Mouse (Mus musculus) MN1 (cell line): ENCODE data around the gene Olig1.

Source experiments
- DNase-seq: peaks from one replicate; pipeline ENCODE4 v3.0.0-alpha.2; 2016; ENCODE audit warnings: low spot score

Gene Olig1

DNA sequence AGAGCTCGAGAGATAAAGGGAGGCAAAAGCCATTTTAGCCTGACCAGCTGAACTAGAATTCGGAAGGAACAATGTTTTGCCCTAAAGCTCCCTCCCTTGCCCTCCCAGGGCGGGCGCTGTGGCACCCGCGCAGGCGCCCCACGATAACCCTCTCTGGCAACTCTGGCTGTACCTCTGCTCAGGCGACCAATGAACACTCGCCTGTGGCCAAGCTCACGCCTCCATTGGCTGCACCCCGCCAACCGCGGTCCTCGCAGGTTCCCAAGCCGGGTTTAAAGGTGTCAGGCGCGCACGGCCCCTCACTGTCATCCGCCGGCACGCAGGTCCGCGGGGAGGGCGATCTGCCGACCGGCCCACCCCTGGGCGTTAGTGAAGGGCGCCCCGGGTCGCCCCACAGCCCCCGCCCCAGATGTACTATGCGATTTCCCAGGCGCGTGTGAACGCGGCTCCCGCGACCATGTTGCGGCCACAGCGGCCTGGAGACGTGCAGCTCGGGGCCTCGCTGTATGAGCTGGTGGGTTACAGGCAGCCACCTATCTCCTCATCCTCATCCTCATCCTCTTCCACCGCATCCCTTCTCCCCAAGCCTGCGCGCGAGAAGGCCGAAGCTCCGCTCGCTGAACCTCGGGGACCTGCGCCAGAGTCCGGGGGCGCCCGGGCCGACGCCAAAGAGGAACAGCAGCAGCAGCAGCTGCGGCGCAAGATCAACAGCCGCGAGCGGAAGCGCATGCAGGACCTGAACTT lies at the start of gene Olig1:
TSS of gene Olig1 (plus strand) at position 305 of the 744 bp plus-strand sequence.
- no peak for DNase-seq

DNA sequence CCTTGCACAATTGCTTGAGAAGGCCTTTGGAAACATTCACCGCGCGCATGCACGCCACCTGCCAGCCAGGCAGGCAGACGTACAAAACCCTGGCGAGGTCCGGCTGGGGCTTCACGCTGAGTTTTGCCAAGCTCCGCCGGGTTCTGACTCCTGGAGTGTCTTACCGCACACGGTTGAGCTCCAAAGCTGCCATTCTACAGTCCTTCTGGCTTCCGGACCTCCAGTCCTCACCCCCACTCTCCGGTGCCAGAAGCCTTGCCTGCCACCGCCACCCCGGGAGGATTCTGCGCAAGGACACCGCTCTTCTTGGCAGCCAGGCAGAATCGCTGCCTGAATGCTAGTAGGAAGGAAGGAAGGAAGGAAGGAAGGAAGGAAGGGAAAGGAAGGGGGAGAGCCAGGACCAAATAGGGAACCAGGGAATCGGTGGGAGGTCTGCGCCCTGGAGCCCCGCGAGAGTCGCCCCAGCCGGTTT lies 47.4 kb upstream of the Olig1 start:
- no peak for DNase-seq

GRCm38 (mm10) chr16:91222643-91223271 lies 46.8 kb upstream of the Olig1 start:
- no peak for DNase-seq

GRCm38 (mm10) chr16:91223327-91224067 lies 46.1 kb upstream of the Olig1 start:
- DNase-seq, result no peak

- DNase-seq, result no peak
These were observed 45.5 kb upstream of the Olig1 start for GRCm38 (mm10) chr16:91224068-91224402.

GRCm38 (mm10) chr16:91224481-91225232 lies 44.9 kb upstream of the Olig1 start:
- no peak for DNase-seq

- DNase-seq, result no peak
These were observed 44.1 kb upstream of the Olig1 start, which contains the start of gene Olig2 for GRCm38 (mm10) chr16:91225233-91226037. TSS of gene Olig2 (plus strand) at chr16:91225457.

GRCm38 (mm10) chr16:91226038-91226882 lies 43.3 kb upstream of the Olig1 start:
- DNase-seq, result no peak

DNA sequence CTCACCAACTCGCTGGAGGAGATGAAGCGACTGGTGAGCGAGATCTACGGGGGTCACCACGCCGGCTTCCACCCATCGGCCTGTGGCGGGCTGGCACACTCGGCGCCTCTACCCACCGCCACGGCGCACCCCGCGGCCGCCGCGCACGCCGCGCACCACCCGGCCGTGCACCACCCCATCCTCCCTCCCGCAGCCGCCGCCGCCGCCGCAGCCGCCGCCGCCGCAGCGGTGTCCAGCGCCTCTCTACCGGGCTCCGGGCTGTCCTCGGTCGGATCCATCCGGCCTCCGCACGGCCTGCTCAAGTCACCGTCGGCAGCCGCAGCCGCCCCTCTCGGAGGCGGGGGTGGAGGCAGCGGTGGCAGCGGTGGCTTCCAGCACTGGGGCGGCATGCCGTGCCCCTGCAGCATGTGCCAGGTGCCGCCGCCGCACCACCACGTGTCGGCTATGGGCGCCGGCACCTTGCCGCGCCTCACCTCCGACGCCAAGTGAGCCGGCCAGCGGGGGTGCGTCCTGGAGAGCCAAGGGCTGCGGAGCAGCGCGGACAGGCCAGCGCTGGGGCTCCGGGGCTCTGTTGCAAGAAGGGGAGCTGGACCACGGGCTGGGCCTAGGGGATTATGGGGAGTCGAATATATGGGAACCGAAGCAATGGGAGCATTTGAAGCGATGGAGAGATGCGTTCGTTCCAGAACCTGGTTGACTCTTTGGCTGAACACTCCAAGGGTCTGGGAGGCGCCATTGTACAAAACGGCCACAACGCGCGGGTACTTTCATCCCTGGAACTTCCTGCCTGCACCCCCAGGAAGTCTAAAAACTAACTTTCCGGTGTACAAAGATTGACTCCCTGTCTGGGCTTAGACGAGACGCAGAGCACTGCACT lies 42.5 kb upstream of the Olig1 start:
- DNase-seq, result no peak

DNA sequence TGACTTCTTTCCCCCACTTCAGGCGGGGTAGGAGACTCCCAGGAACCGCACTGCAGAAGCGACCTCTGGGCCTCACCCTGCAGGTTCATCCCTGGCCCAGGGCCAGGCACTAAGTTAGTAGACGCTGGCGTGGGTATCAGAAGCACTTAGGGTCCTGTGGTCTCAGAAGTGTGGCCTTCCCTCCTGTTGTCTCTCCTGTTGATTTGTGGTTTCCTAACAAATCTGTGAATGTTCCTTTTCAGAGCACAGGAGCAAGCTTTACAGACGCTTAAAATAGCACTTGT lies 41.9 kb upstream of the Olig1 start:
- no peak for DNase-seq

GRCm38 (mm10) chr16:91228238-91229071 lies 41.1 kb upstream of the Olig1 start:
- no peak for DNase-seq

DNA sequence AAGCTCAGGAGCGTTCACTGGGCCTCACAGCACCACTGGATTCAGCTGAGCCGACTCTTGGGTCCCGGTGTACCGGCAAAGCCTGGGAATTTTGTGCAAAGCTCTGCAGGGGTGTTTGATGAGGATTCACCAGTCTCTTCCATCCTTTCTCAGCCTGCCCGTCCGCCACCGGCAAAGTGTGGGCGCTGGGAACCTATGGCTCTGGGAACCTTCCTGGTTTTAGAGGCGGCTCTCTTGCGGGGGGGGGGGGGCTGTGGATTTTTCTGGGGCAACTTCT lies 40.6 kb upstream of the Olig1 start:
- DNase-seq, result no peak

- DNase-seq, result no peak
These were observed 39.9 kb upstream of the Olig1 start for GRCm38 (mm10) chr16:91229643-91230042.

- DNase-seq, result no peak
These were observed 37.6 kb upstream of the Olig1 start for GRCm38 (mm10) chr16:91231781-91232469.

GRCm38 (mm10) chr16:91232470-91233240 lies 36.9 kb upstream of the Olig1 start:
- no peak for DNase-seq

GRCm38 (mm10) chr16:91233241-91233944 lies 36.2 kb upstream of the Olig1 start:
- DNase-seq, result no peak

GRCm38 (mm10) chr16:91239024-91239423 lies 30.5 kb upstream of the Olig1 start:
- DNase-seq, result no peak
